Mouse (Mus musculus): ENCODE data around the gene Parg.

DNA sequence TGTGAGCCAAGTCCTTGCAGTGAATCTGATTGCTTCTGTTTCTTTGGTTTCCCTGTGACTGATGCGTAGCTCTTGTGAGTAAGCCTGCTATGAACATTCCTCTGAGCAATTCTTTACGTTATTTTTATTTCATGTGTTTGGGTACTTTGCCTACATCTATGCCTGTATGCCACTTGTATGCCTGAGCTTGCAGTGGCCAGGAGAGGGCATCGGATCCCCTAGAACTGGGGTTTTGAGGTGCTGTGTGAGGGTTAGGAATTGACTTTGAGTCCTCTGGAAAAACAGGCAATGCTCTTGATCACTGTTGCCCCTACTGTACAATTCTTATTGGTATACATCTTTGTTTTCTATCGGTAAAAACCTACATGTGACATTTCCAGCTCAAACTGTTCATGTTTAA, 67.8 kb downstream of the Parg start:
- TF ChIP-seq CTCF (IDR thresholded peaks at IDR 0.05; ENCODE audit: low read depth) (no peak), EP300 (IDR thresholded peaks at IDR 0.05; ENCODE audit: low read depth) (no peak)

Data from liver, postnatal 0 days (tissue).